Mouse (Mus musculus): ENCODE measurements around the gene Asic2. TPM values are rescaled to one million over a fixed set of nuclear protein-coding genes. Genes with fewer than 3 reads are reported as not detected.

Gene Asic2
- total and polyA plus RNA-seq, 3 experiments = not detected

DNA sequence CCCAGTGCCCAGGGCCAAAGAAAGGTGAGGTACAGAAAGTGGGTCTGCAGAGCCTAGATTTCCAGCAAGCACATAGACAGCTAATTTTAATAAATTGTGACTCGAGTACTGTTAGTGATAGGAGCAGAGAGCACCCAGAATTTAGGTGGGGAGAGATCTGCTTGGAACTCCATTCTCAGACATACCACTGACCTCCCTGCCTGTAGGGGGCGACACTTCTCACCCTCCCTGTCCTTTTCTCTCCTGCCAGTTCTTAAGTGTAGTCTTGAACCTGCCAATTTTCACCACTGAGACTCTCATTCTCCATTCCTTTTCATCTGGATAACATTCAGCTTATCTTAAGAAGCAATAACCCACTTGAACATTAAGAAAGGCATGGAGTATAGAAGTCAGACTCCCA is 636.3 kb downstream of the Asic2 start:
- no peaks in the 10 kb centered on the region for H3K27me3 ChIP-seq (ENCODE audit: control insufficient read depth in 1 of 2, insufficient read depth in 2 of 2, low read length in 2 of 2)
- H3K36me3 ChIP-seq (ENCODE audit: control insufficient read depth in 1 of 2, insufficient read depth in 2 of 2, low read length in 2 of 2) = no peaks in the 10 kb centered on the region
- TF ChIP-seq EP300 (IDR thresholded peaks at IDR 0.05; ENCODE audit: low read depth in 1 of 2, low read length in 2 of 2) (no peak), ELF1 (IDR thresholded peaks at IDR 0.05; ENCODE audit: low read depth, low read length) (no peak), E2F4 (IDR thresholded peaks at IDR 0.05; ENCODE audit: borderline replicate concordance, low read depth, low read length) (no peak), POLR2AphosphoS2 (IDR thresholded peaks at IDR 0.05; ENCODE audit: low read length) (no peak), GABPA (IDR thresholded peaks at IDR 0.05; ENCODE audit: low read depth, low read length) (no peak), CTCF (IDR thresholded peaks at IDR 0.05 in 2 of 3, conservative IDR thresholded peaks at IDR 0.05 in 1 of 3; ENCODE audit: control insufficient read depth in 1 of 3, insufficient read depth in 1 of 3, low read depth in 2 of 3, low read length in 3 of 3, poor library complexity in 1 of 3, severe bottlenecking in 1 of 3) (peak in 1 of 3 experiments; percentile 10; a peak in 1 of 6 replicates), TBP (IDR thresholded peaks at IDR 0.05; ENCODE audit: low read depth, low read length) (no peak), USF1 (IDR thresholded peaks at IDR 0.05; ENCODE audit: low read depth, low read length) (no peak), ZKSCAN1 (IDR thresholded peaks at IDR 0.05; ENCODE audit: low read depth, low read length) (no peak)
- H3K27ac ChIP-seq (ENCODE audit: control insufficient read depth, low read depth, low read length) = no peak overlapping the region
- H3K9ac ChIP-seq (ENCODE audit: control insufficient read depth, low read depth, low read length, poor library complexity, severe bottlenecking) = no peak overlapping the region
- H3K9me3 ChIP-seq (replicated peaks; ENCODE audit: insufficient read depth, low read length) = no peaks in the 10 kb centered on the region
- no peak for DNase-seq (ENCODE audit: low read depth, low spot score)
- no peaks in the 10 kb centered on the region for H3K4me1 ChIP-seq (ENCODE audit: control insufficient read depth in 1 of 2, insufficient read depth in 2 of 2, low read length in 2 of 2)
- no peaks in the 10 kb centered on the region for H3K79me2 ChIP-seq (ENCODE audit: control insufficient read depth, insufficient read depth, low read length, poor library complexity)
- no peak overlapping the region for H3K4me3 ChIP-seq (ENCODE audit: control insufficient read depth in 1 of 2, insufficient read depth in 1 of 2, low read depth in 2 of 2, low read length in 2 of 2)

DNA sequence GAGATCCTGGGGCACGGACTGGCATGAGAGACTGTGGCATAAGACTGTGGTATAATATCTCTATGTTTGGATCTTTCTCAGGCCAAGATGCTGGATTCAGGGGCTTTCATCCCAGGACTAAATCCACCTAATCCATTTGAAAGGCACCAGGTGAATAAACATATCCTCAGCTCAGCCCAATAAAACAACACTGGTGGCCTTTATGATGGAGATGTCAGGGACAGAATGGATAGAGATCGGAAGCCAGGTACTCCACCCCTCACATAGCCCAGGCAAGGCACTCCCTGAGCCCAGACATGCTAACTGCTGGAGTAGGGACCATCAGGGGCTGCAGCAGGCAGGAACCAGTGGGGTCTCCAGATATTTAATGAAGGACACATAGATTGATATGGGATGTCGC is 637.3 kb downstream of the Asic2 start:
- H3K4me3 ChIP-seq (ENCODE audit: control insufficient read depth in 1 of 2, insufficient read depth in 1 of 2, low read depth in 2 of 2, low read length in 2 of 2) = no peak overlapping the region
- no peaks in the 10 kb centered on the region for H3K9me3 ChIP-seq (replicated peaks; ENCODE audit: insufficient read depth, low read length)
- H3K9ac ChIP-seq (ENCODE audit: control insufficient read depth, low read depth, low read length, poor library complexity, severe bottlenecking) = no peak overlapping the region
- H3K4me1 ChIP-seq (ENCODE audit: control insufficient read depth in 1 of 2, insufficient read depth in 2 of 2, low read length in 2 of 2) = no peaks in the 10 kb centered on the region
- H3K27me3 ChIP-seq (ENCODE audit: control insufficient read depth in 1 of 2, insufficient read depth in 2 of 2, low read length in 2 of 2) = no peaks in the 10 kb centered on the region
- TF ChIP-seq GABPA (IDR thresholded peaks at IDR 0.05; ENCODE audit: low read depth, low read length) (no peak), NRF1 (IDR thresholded peaks at IDR 0.05; ENCODE audit: insufficient read depth, low read depth, low read length, poor library complexity, severe bottlenecking) (no peak)
- no peaks in the 10 kb centered on the region for H3K79me2 ChIP-seq (ENCODE audit: control insufficient read depth, insufficient read depth, low read length, poor library complexity)
- DNase-seq (ENCODE audit: low read depth, low spot score) = no peak
- H3K27ac ChIP-seq (ENCODE audit: control insufficient read depth, low read depth, low read length) = no peak overlapping the region
- H3K36me3 ChIP-seq (ENCODE audit: control insufficient read depth in 1 of 2, insufficient read depth in 2 of 2, low read length in 2 of 2) = no peaks in the 10 kb centered on the region

DNA sequence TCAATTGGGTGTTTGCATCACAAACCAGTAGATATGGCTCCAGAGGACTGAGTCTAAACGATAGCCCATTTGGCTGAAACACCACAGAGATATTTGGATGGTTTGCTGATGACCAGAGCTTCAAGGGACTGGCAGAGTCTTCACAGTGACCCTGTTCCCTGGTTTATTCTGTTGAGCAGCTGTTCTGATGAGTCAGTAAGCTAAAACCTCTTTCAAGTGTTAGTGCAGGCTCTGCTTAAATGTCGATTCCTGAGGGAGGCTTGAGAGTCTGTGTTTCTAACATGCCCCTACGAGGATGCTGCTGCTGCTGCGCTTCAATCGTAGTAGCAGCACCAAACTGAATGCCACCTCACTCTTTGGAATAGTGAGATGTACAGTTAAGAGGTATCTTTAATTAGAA is 640.2 kb downstream of the Asic2 start:
- TF ChIP-seq MAZ (IDR thresholded peaks at IDR 0.05; ENCODE audit: low read depth, low read length) (no peak), MYB (IDR thresholded peaks at IDR 0.05; ENCODE audit: low read depth, low read length) (no peak), ETS1 (IDR thresholded peaks at IDR 0.05; ENCODE audit: low read depth, low read length) (no peak), CHD1 (IDR thresholded peaks at IDR 0.05; ENCODE audit: low read depth, low read length) (no peak), TAL1 (IDR thresholded peaks at IDR 0.05; ENCODE audit: low read length) (no peak), RCOR1 (IDR thresholded peaks at IDR 0.05; ENCODE audit: low read depth, low read length) (no peak), KAT2A (conservative IDR thresholded peaks at IDR 0.05; ENCODE audit: low read depth, low read length) (no peak), NELFE (IDR thresholded peaks at IDR 0.05; ENCODE audit: low read depth, low read length) (no peak), RAD21 (IDR thresholded peaks at IDR 0.05; ENCODE audit: low read depth, low read length) (no peak), ZNF384 (IDR thresholded peaks at IDR 0.05; ENCODE audit: low read depth, low read length) (no peak), TBP (IDR thresholded peaks at IDR 0.05; ENCODE audit: low read depth, low read length) (no peak), HCFC1 (IDR thresholded peaks at IDR 0.05; ENCODE audit: low read depth, low read length) (no peak), SIN3A (IDR thresholded peaks at IDR 0.05; ENCODE audit: low read length) (no peak), MAFK (IDR thresholded peaks at IDR 0.05; ENCODE audit: borderline replicate concordance, low read depth, low read length) (no peak)
- no peaks in the 10 kb centered on the region for H3K27me3 ChIP-seq (ENCODE audit: control insufficient read depth in 1 of 2, insufficient read depth in 2 of 2, low read length in 2 of 2)
- no peak for DNase-seq (ENCODE audit: low read depth, low spot score)
- H3K36me3 ChIP-seq (ENCODE audit: control insufficient read depth in 1 of 2, insufficient read depth in 2 of 2, low read length in 2 of 2) = no peaks in the 10 kb centered on the region
- H3K4me3 ChIP-seq (ENCODE audit: control insufficient read depth in 1 of 2, insufficient read depth in 1 of 2, low read depth in 2 of 2, low read length in 2 of 2) = no peak overlapping the region
- no peaks in the 10 kb centered on the region for H3K4me1 ChIP-seq (ENCODE audit: control insufficient read depth in 1 of 2, insufficient read depth in 2 of 2, low read length in 2 of 2)
- no peaks in the 10 kb centered on the region for H3K9me3 ChIP-seq (replicated peaks; ENCODE audit: insufficient read depth, low read length)
- no peak overlapping the region for H3K9ac ChIP-seq (ENCODE audit: control insufficient read depth, low read depth, low read length, poor library complexity, severe bottlenecking)
- no peak overlapping the region for H3K27ac ChIP-seq (ENCODE audit: control insufficient read depth, low read depth, low read length)
- no peaks in the 10 kb centered on the region for H3K79me2 ChIP-seq (ENCODE audit: control insufficient read depth, insufficient read depth, low read length, poor library complexity)
